Mouse (Mus musculus) spleen, adult 2 months (tissue): Measurements from ENCODE around the gene Hcn2.

Experiments
- CTCF ChIP-seq: fragments of 200-500 bp; IDR thresholded peaks from 2 replicates; pipeline ENCODE4 v1.5.1; 2011; ENCODE audit warnings: mild to moderate bottlenecking, inconsistent platforms; ENCODE audit not compliant: insufficient read depth, insufficient read length, insufficient replicate concordance; ENCODE audit errors: extremely low read depth
- POLR2A ChIP-seq: fragments of 200-500 bp; IDR thresholded peaks from 2 replicates; pipeline ENCODE4 v1.6.1; 2011; ENCODE audit warnings: low read depth, low read length, inconsistent platforms

GRCm38 (mm10) chr10:79716988-79717355 is 538 bp downstream of the Hcn2 start:
- TF ChIP-seq POLR2A, result no peak
- no peak for TF ChIP-seq CTCF
